Mouse (Mus musculus) G1E (cell line): Measurements from ENCODE around the gene Lin54. TPM values are rescaled to one million over a fixed set of nuclear protein-coding genes. Genes with fewer than 3 reads are reported as not detected.
A peak's percentile ranks its signal among the peaks of the same experiment; 100 is the strongest.

Experiments
- ATAC-seq: 2 replicates; pipeline ENCODE4 v1.8.0; 2016; ENCODE audit warnings: mild to moderate bottlenecking; ENCODE audit not compliant: insufficient number of reproducible peaks, poor library complexity, low FRiP score, severe bottlenecking; ENCODE audit errors: extremely low read depth
- DNase-seq: peaks from one replicate; pipeline ENCODE4 v3.0.0; 2012; ENCODE audit warnings: low spot score
- H3K27me3 ChIP-seq: 2 replicates; pipeline ENCODE4 v1.6.1; 2012; ENCODE audit warnings: mild to moderate bottlenecking, low read length, inconsistent platforms; ENCODE audit not compliant: insufficient read depth
- H3K36me3 ChIP-seq: replicated peaks from 2 replicates; pipeline ENCODE3; 2012; ENCODE audit warnings: mild to moderate bottlenecking, inconsistent platforms
- H3K4me1 ChIP-seq: 2 replicates; pipeline ENCODE4 v1.6.1; 2012; ENCODE audit warnings: low read depth, low read length, inconsistent platforms, mixed read lengths; ENCODE audit not compliant: insufficient read depth
- H3K4me3 ChIP-seq: 2 replicates; pipeline ENCODE4 v1.5.1; 2012; ENCODE audit warnings: low read depth, mild to moderate bottlenecking, inconsistent platforms, low read length, moderate library complexity, mixed read lengths
- H3K9me3 ChIP-seq: replicated peaks from 2 replicates; pipeline ENCODE4 v1.6.1; 2012; ENCODE audit warnings: inconsistent platforms
- CTCF ChIP-seq: IDR thresholded peaks from 2 replicates; pipeline ENCODE4 v1.5.1; 2012; ENCODE audit warnings: low read depth, low read length, inconsistent platforms, mixed read lengths
- GATA1 ChIP-seq: IDR thresholded peaks from 2 replicates; pipeline ENCODE4 v1.6.1; 2012; ENCODE audit warnings: borderline replicate concordance, low read length, inconsistent platforms, mixed read lengths
- GATA2 ChIP-seq: IDR thresholded peaks from 2 replicates; pipeline ENCODE4 v1.6.1; 2012; ENCODE audit warnings: low read depth, low read length, inconsistent platforms, borderline replicate concordance
- POLR2AphosphoS5 ChIP-seq: IDR thresholded peaks from 2 replicates; pipeline ENCODE4 v1.6.1; 2012; ENCODE audit warnings: low read depth, low read length, inconsistent platforms; ENCODE audit not compliant: insufficient replicate concordance
- TAL1 ChIP-seq: conservative IDR thresholded peaks from 2 replicates; pipeline ENCODE4 v1.6.1; 2012; ENCODE audit warnings: low read depth, low read length, inconsistent platforms, mixed read lengths
- polyA plus RNA-seq: library from polyadenylated mRNA; stranded (reverse); fragments of >175 nt; gene quantifications from 2 replicates; pipeline ENCODE4 v1.2.3, GENCODE M21; 2012
- total RNA-seq, 2 experiments: library from RNA; stranded (forward) in 1 of 2; stranded (reverse) in 1 of 2; fragments of 200-1000 nt in 1 of 2; fragments of >200 nt in 1 of 2; fragmentation: Nextera tagmentation in 1 of 2; gene quantifications; 2 replicates each; pipeline ENCODE4 v1.2.3; 2014 to 2017

Lin54 gene
- total and polyA plus RNA-seq, 3 experiments = 2.7 to 80.4 (median 76.0) TPM

GRCm38 (mm10) chr5:100477604-100478003 lies 22.8 kb downstream of the Lin54 start:
- TF ChIP-seq TAL1 (no peak), POLR2AphosphoS5 (no peak), GATA1 (no peak), GATA2 (no peak), CTCF (no peak)
- ATAC-seq (no peak), DNase-seq (no peak)
- no peaks in the 10 kb centered on the region for H3K9me3 ChIP-seq
- H3K4me1 ChIP-seq = peaks cover 6% of the 10 kb centered on the region; the same call in 1 of the 2 replicates
- H3K36me3 ChIP-seq = peaks cover 86% of the 10 kb centered on the region
- no peaks in the 10 kb centered on the region for H3K27me3 ChIP-seq
- no peak overlapping the region for H3K4me3 ChIP-seq

GRCm38 (mm10) chr5:100476328-100476727 lies 24.1 kb downstream of the Lin54 start:
- H3K4me1 ChIP-seq = peaks cover 4% of the 10 kb centered on the region; the same call in 1 of the 2 replicates
- peaks cover 87% of the 10 kb centered on the region for H3K36me3 ChIP-seq
- no peaks in the 10 kb centered on the region for H3K9me3 ChIP-seq
- no peak for TF ChIP-seq POLR2AphosphoS5
- no peak for TF ChIP-seq CTCF
- TF ChIP-seq GATA1 = no peak
- TF ChIP-seq TAL1 = no peak
- no peak for TF ChIP-seq GATA2
- H3K27me3 ChIP-seq = no peaks in the 10 kb centered on the region
- no peak overlapping the region for H3K4me3 ChIP-seq
- DNase-seq (no peak), ATAC-seq (no peak)

- no peak for DNase-seq
- no peaks in the 10 kb centered on the region for H3K27me3 ChIP-seq
- no peak for ATAC-seq
- peaks cover 34% of the 10 kb centered on the region for H3K4me1 ChIP-seq
- peaks cover 77% of the 10 kb centered on the region for H3K36me3 ChIP-seq
- no peaks in the 10 kb centered on the region for H3K9me3 ChIP-seq
- no peak overlapping the region for H3K4me3 ChIP-seq
- TF ChIP-seq GATA1 (no peak), POLR2AphosphoS5 (no peak), CTCF (no peak), GATA2 (no peak), TAL1 (no peak)
Observed at GRCm38 (mm10) chr5:100467336-100467735, 33.1 kb downstream of the Lin54 start.

GRCm38 (mm10) chr5:100466624-100467023 lies 33.8 kb downstream of the Lin54 start:
- no peak overlapping the region for H3K4me3 ChIP-seq

GRCm38 (mm10) chr5:100462374-100462773 lies 38.1 kb downstream of the Lin54 start:
- Histone ChIP-seq H3K36me3 (peaks cover 83% of the 10 kb centered on the region), H3K9me3 (no peaks in the 10 kb centered on the region), H3K4me1 (peaks cover 44% of the 10 kb centered on the region), H3K27me3 (no peaks in the 10 kb centered on the region), H3K4me3 (no peak overlapping the region; the same call in 1 of the 2 replicates)
- ATAC-seq = peak; percentile 83
- peak; percentile 29; the same call in 1 of the 2 replicates for TF ChIP-seq TAL1
- no peak for TF ChIP-seq POLR2AphosphoS5
- peak; percentile 63 for DNase-seq

More at GRCm38 (mm10) chr5:100466624-100467023, 33.8 kb downstream of the Lin54 start:
- Histone ChIP-seq H3K4me1 (peaks cover 41% of the 10 kb centered on the region), H3K36me3 (peaks cover 77% of the 10 kb centered on the region), H3K9me3 (no peaks in the 10 kb centered on the region), H3K27me3 (no peaks in the 10 kb centered on the region)
- no peak for ATAC-seq
- TF ChIP-seq CTCF = no peak
- no peak for TF ChIP-seq GATA2
- no peak for TF ChIP-seq POLR2AphosphoS5
- TF ChIP-seq GATA1 = no peak
- TF ChIP-seq TAL1 = no peak
- DNase-seq = no peak

GRCm38 (mm10) chr5:100461526-100461925 lies 38.9 kb downstream of the Lin54 start:
- TF ChIP-seq GATA2 = no peak
- TF ChIP-seq POLR2AphosphoS5 = no peak
- no peak for TF ChIP-seq CTCF
- TF ChIP-seq TAL1 = no peak
- no peak for TF ChIP-seq GATA1
- Histone ChIP-seq H3K36me3 (peaks cover 83% of the 10 kb centered on the region), H3K27me3 (no peaks in the 10 kb centered on the region), H3K9me3 (no peaks in the 10 kb centered on the region), H3K4me1 (peaks cover 43% of the 10 kb centered on the region), H3K4me3 (no peak overlapping the region)
- ATAC-seq = no peak
- no peak for DNase-seq

GRCm38 (mm10) chr5:100459468-100459867 lies 41.0 kb downstream of the Lin54 start:
- DNase-seq (no peak), ATAC-seq (no peak)
- no peaks in the 10 kb centered on the region for H3K27me3 ChIP-seq
- H3K36me3 ChIP-seq = peaks cover 83% of the 10 kb centered on the region
- TF ChIP-seq TAL1 (no peak), GATA1 (no peak)
- H3K9me3 ChIP-seq = no peaks in the 10 kb centered on the region
- H3K4me3 ChIP-seq = no peak overlapping the region
- H3K4me1 ChIP-seq = peaks cover 34% of the 10 kb centered on the region
